Mouse (Mus musculus): ENCODE measurements around the gene Cd244a. TPM values are rescaled to one million over a fixed set of nuclear protein-coding genes. Genes with fewer than 3 reads are reported as not detected.

The Cd244a gene
- polyA plus RNA-seq (2012), result not detected in 2 replicates

GRCm38 (mm10) chr1:171558898-171559297 lies at the start of gene Cd244a:
TSS of gene Cd244a (plus strand) at chr1:171559193.
- TF ChIP-seq GATA1 (IDR thresholded peaks at IDR 0.05; ENCODE audit: low read length), result no peak

DNA sequence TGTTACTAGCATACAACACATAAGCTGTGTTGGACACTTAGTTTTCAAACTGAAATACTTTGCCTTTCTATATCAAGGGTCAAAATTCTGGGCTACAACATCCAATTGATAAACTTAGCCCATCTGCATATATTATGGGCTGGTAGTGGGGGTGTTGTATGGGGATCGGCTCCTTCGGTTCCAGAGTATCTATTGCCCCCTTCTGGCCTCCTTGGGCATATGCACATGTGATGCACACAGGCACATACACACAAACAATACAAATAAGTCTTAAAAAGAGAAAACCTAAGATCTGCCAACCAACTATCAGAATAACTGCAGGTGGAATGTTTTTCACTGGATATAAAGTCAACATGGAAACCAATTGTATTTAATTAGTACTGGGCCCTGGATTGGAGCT lies 45.8 kb upstream of the Cd244a start:
- no peak for TF ChIP-seq GATA1 (IDR thresholded peaks at IDR 0.05; ENCODE audit: low read length)

DNA sequence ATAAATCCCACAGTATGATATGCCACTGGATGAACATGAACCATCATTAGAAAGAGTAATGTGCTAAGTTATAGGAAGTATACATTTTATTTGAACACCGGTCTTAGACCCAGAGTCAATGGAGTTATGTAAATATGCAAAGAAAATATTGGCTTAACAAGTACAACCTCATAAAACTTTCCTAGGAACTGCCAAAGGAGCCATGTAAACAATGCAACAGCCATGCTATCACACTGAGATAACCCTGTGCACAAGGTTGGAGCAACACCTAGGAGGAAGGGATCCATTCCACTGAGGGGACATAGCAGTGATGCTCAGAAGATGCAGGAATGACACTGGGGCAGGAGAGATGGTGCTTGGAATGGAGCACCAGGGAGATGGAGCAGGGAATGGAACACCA lies 45.2 kb upstream of the Cd244a start:
- TF ChIP-seq GATA1 (IDR thresholded peaks at IDR 0.05; ENCODE audit: low read length), result no peak

- no peak for TF ChIP-seq GATA1 (IDR thresholded peaks at IDR 0.05; ENCODE audit: low read length)
Observed at GRCm38 (mm10) chr1:171515039-171515438, 44.0 kb upstream of the Cd244a start.

GRCm38 (mm10) chr1:171515557-171515956 lies 43.4 kb upstream of the Cd244a start:
- TF ChIP-seq GATA1 (IDR thresholded peaks at IDR 0.05; ENCODE audit: low read length), result no peak

DNA sequence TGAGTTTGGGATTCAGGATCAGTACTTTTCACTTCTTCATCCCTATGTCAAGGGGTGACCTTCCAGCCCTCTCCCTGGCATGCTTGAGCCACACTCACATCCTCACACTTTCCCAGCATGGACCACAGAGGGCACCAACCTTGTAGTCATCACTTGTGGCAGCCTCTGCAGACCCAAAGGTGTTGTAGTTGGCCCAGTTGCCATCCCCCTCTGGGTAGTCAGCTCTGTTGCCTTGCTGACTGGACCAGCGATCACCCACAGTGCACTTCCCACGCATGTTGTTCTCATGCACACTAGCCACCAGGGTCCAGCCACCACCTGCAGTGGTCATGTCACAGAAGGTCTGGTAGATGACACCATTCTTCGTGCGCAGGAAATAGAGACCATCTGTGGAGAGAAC lies 27.6 kb upstream of the Cd244a start:
- no peak for TF ChIP-seq GATA1 (IDR thresholded peaks at IDR 0.05; ENCODE audit: low read length)

DNA sequence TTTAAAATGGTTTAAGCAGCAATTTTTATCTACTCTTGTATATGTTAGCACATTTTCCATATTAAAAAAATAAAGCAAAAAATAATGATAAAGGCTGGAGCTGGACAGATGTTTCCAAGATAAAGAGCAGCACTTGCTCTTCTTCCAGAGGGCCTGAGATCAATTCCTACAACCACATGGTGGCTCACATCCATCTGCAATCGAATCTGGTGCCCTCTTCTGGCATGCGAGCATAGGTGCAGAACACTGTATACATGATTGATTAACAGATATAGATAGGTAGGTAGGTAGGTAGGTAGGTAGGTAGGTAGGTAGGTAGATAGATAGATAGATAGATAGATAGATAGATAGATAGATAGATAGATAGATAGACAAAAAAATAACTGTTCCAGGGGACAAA lies 26.2 kb upstream of the Cd244a start:
- no peak for TF ChIP-seq GATA1 (IDR thresholded peaks at IDR 0.05; ENCODE audit: low read length)

- no peak for TF ChIP-seq GATA1 (IDR thresholded peaks at IDR 0.05; ENCODE audit: low read length)
Observed at GRCm38 (mm10) chr1:171534557-171534956, 24.4 kb upstream of the Cd244a start.

GRCm38 (mm10) chr1:171535194-171535593 lies 23.8 kb upstream of the Cd244a start, which contains the start of gene Itln1:
TSS of gene Itln1 (minus strand) at chr1:171535294.
- no peak for TF ChIP-seq GATA1 (IDR thresholded peaks at IDR 0.05; ENCODE audit: low read length)

GRCm38 (mm10) chr1:171540694-171541093 lies 18.3 kb upstream of the Cd244a start:
- TF ChIP-seq GATA1 (IDR thresholded peaks at IDR 0.05; ENCODE audit: low read length), result no peak

- TF ChIP-seq GATA1 (IDR thresholded peaks at IDR 0.05; ENCODE audit: low read length), result no peak
Observed at GRCm38 (mm10) chr1:171551326-171551725, 7.7 kb upstream of the Cd244a start.

- no peak for TF ChIP-seq GATA1 (IDR thresholded peaks at IDR 0.05; ENCODE audit: low read length)
Observed at GRCm38 (mm10) chr1:171552230-171552629, 6.8 kb upstream of the Cd244a start.

DNA sequence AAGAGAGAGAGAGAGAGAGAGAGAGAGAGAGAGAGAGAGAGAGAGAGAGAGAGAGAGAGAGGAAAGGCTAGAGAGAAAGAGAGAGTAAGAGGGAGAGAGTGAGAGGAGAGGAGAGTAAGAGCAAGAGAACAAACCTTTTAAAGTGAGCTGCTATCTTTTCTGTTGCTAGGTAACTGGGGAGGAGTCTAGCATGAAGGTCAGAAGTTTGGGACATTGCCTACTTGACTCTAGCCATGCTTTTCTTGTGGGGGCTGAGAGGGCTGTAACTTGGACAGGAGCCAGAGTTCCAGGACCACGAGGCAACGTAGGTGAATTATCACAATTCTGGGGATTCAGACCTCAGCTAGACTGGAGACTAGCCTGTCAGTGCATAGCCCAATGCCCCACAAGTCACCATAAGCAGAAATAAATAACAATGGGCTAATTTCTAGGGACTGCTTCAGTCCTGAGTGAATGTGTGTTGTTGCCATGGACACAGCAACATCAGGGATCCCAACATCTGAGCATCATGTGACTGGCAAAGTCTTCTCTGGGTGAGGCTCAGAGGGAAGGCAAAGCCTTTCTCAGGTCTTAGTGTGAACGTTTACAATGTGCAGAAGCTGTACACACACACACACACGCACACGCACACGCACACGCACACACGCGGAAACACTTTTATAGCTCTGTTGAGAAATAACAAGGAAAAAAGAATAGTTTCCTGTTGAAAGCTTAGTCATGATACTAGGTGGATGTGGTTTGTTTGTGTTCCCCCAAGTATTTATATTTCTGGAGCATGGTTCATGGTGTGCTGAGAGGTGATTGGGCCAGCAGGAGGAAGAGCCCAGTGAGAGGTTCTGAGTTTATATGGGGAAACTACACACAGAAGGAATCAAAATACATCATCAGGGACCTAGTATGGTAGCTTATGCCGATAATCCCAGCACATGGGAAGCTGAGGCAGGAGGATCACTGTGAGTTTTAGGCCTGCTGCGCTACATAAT lies 5.3 kb upstream of the Cd244a start:
- no peak for TF ChIP-seq GATA1 (IDR thresholded peaks at IDR 0.05; ENCODE audit: low read length)

DNA sequence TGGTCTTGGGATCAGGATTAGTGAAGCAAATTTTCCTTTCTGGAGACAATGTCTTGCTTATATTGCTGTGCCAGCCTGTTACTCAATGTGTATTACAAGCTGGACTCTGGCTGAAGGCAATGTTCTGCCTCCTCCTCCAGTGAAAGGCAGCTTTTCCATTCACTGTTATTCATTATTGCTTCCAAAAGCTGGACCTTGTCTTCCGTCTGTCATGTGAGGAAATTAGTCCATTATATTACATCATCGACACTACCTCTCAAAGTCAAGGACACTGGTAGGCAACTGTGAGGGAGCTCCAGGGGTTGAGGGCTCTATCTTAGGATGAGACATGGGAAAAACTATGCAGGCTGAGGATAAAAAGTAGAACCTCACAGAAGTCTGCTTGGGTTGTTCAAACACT lies 2.6 kb upstream of the Cd244a start:
- TF ChIP-seq GATA1 (IDR thresholded peaks at IDR 0.05; ENCODE audit: low read length), result no peak

GRCm38 (mm10) chr1:171558407-171558806 lies 586 bp upstream of the Cd244a start:
- TF ChIP-seq GATA1 (IDR thresholded peaks at IDR 0.05; ENCODE audit: low read length), result no peak

DNA sequence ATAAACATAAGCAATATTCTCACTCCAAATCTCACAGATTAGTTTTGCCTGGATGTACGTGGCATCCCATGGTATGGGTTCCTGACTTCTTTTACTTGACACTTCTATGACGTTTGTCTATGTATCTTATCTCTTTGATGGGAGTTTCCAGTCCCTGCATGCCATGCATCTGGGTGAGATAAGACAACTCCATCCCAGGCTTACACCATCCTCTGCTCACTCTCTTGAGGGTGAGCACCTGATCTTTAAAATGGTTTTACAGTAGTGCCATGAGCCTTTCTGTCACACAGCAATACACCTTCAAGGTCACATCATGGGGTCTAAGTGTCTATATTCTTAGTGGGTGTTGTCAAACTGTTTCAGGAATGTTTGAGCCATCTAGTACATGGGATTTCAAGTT lies 1.3 kb downstream of the Cd244a start:
- TF ChIP-seq GATA1 (IDR thresholded peaks at IDR 0.05; ENCODE audit: low read length), result no peak

DNA sequence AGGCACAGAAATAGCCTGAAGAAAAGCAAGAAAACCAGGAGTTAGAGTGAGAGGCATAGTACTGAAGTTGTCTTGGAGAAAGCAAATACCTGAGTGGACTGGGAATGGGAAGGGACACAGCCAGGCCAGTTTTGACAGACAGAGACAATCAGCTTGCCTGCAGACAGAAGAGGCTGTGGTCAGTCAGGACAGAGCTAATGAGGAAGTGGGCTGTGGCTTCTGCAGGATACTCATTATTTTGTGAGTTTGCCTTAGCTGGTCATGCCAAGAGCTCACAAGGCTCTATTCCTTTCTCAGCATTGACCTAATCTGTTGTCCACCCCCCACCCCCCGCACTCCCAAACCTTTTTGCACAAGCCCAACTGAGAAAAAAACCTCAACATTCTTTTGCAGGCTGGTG lies 2.2 kb downstream of the Cd244a start:
- no peak for TF ChIP-seq GATA1 (IDR thresholded peaks at IDR 0.05; ENCODE audit: low read length)

Data from G1E-ER4 (cell line).